Mouse (Mus musculus): Measurements from ENCODE around the gene Zswim1. TPM values are rescaled to one million over a fixed set of nuclear protein-coding genes. Genes with fewer than 3 reads are reported as not detected.
"Not testable (repeated sequence)": the region's sequence is repeated elsewhere in the genome, so short reads cannot be mapped to it uniquely, and the experiment has no call there.

Gene Zswim1
- polyA plus RNA-seq, 1 experiment from 2014 or later: 23.9 TPM

DNA sequence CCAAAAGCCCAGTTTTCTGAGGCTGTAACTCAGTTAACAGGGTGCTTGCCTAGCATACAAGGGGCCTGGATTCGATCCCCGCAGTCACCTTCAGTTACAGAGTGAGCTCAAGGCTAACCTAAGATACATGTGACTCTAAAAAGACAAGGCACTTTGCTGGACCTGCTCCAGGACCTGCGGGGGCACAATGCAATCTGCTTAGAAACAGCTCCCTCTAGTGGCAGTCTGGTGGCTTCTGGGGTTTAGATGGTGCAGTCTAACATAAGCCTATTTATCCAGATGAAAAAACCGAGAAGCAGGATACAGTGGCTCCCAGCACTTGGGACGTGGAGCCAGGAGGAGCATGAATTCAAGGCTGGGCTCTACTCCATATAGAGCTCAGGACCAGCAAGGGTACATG is 28.2 kb upstream of the Zswim1 start:
- WGBS: 36% methylated on average over 5 of the region's 5 CpGs
- peak; percentile 64; the same call in 1 of the 2 replicates for ATAC-seq (ENCODE audit: low FRiP score)

DNA sequence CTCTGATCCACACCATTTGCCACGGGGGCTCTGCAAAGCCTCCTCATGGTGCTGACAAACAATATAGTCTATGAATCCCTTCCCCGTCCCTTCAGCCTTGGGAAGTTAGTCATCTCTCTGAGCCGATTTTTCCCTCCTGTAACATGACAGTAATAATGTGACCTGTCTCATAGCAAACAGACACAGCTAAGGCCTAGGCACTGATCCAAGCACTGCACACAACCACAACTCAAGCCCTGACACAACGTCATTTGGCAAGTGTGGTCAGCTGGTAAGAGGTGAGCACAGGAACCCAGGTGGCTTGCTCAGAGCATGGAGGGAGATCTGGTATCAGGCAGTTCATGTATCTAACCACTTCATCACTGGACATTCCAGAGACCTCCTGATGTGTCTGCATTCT is 26.6 kb upstream of the Zswim1 start:
- H3K4me2 ChIP-seq: no peak overlapping the region
- no peaks in the 10 kb centered on the region for H3K4me1 ChIP-seq (replicated peaks)
- no peak overlapping the region for H3K27ac ChIP-seq
- no peaks in the 10 kb centered on the region for H3K27me3 ChIP-seq
- H3K4me3 ChIP-seq: no peak overlapping the region
- H3K9me3 ChIP-seq: no peaks in the 10 kb centered on the region
- no peak overlapping the region for H3K9ac ChIP-seq
- peaks cover 91% of the 10 kb centered on the region for H3K36me3 ChIP-seq
- 87% methylated on average over 4 of the region's 4 CpGs for WGBS
- no peak for ATAC-seq (ENCODE audit: low FRiP score)

More for the DNA sequence above, 28.2 kb upstream of the Zswim1 start:
- H3K27ac ChIP-seq: no peak overlapping the region
- H3K36me3 ChIP-seq: peaks cover 82% of the 10 kb centered on the region
- no peaks in the 10 kb centered on the region for H3K27me3 ChIP-seq
- H3K9me3 ChIP-seq: no peaks in the 10 kb centered on the region
- H3K4me3 ChIP-seq: no peak overlapping the region
- no peak overlapping the region for H3K4me2 ChIP-seq
- H3K9ac ChIP-seq: no peak overlapping the region
- H3K4me1 ChIP-seq (replicated peaks): no peaks in the 10 kb centered on the region

- not testable (repeated sequence) for ATAC-seq (ENCODE audit: low FRiP score); H3K27me3 ChIP-seq; H3K4me3 ChIP-seq; H3K4me2 ChIP-seq; H3K9me3 ChIP-seq; H3K27ac ChIP-seq; H3K9ac ChIP-seq
- 84% methylated on average over 6 of the region's 6 CpGs for WGBS
- Histone ChIP-seq H3K4me1 (replicated peaks) (peaks cover 16% of the 10 kb centered on the region), H3K36me3 (peaks cover 78% of the 10 kb centered on the region)
Measured at GRCm38 (mm10) chr2:164798554-164798953, 23.9 kb upstream of the Zswim1 start.

DNA sequence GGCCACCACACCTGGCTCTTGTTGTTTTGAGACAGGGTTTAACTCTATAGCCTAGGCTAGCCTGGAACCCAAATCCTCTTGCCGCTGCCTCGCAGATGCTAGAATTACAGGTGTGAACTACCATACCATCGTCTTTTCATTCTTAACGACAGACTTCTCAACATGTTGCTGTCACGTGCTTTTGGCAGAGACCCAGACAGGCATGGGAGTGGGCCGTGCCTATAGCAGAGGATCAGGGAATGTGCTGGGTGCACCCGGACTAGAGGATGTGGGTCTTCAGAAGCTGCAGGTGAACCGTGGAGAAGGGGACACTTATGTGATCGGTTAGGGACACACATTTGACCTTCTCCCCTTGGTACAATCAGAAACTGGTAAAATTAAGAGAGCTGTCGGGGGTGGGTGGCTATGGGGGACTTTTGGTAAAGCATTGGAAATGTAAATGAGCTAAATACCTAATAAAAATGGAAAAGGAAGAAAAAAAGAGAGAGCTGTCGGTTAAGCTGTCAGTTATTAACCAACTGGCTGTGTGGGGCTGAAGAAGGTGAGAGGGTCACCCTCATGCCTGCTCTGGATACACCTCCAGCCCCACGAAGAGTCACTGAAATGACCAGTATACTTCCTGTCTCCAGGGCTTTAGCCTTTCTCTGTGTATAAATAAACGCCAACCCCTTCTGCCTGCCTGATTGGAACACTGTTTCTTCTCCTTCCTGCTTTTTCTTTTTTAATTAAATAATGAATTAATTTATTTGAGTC is 22.1 kb upstream of the Zswim1 start:
- Histone ChIP-seq H3K36me3 (peaks cover 63% of the 10 kb centered on the region), H3K27me3 (no peaks in the 10 kb centered on the region), H3K27ac (no peak overlapping the region), H3K4me2 (no peak overlapping the region), H3K9ac (no peak overlapping the region), H3K9me3 (no peaks in the 10 kb centered on the region), H3K4me3 (no peak overlapping the region), H3K4me1 (replicated peaks) (peaks cover 24% of the 10 kb centered on the region)
- ATAC-seq (ENCODE audit: low FRiP score): no peak
- 90% methylated on average over 13 of the region's 13 CpGs for WGBS

DNA sequence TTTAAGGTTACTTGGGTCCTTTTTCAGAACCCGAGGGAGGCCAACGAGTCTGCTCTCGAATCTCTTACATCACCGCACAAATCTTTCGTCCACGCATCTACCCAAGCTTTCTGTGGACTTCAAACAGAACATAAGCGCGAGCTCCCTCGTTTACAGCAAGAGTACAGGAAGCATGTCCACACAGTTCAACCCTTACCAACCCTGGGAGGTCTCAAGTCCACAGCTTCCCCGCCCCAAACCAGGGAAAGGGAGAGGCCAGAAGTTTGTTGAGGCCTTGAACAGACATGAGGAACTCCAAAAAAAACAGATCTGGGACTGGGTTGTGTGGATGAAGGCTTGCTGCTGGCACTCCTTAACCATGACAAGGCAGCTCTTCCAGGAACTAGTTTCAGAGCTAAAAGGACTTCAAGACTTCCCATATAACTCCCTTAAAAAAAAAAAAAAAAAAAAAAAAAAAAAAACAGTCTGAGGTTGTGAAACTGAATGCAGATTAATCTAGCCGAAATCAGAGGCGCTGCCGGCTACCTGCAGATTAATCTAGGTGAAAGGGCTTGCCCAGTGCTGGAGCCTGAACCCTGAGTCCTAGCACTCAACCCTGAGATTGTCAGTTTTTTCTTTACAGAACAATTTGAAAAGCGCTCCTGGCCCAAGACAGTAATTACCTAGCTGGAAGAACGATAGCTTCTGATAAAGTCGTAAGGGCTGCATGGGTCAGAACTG is 19.1 kb upstream of the Zswim1 start:
- H3K9ac ChIP-seq: peak overlapping the region; percentile 84
- ATAC-seq (ENCODE audit: low FRiP score): no peak
- H3K27ac ChIP-seq: no peak overlapping the region
- H3K4me3 ChIP-seq: peak overlapping the region; percentile 84
- H3K9me3 ChIP-seq: no peaks in the 10 kb centered on the region
- H3K27me3 ChIP-seq: no peaks in the 10 kb centered on the region
- H3K4me2 ChIP-seq: peak overlapping the region; percentile 70
- WGBS: 93% methylated on average over 16 of the region's 16 CpGs
- H3K36me3 ChIP-seq: peaks cover 36% of the 10 kb centered on the region
- peaks cover 49% of the 10 kb centered on the region for H3K4me1 ChIP-seq (replicated peaks)

- H3K27me3 ChIP-seq: no peaks in the 10 kb centered on the region
- H3K4me1 ChIP-seq (replicated peaks): peaks cover 49% of the 10 kb centered on the region
- WGBS: 44% methylated on average over 1 of the region's 1 CpGs
- H3K4me2 ChIP-seq: peak overlapping the region; percentile 70
- H3K9ac ChIP-seq: peak overlapping the region; percentile 84
- peak overlapping the region; percentile 84 for H3K4me3 ChIP-seq
- ATAC-seq (ENCODE audit: low FRiP score): no peak
- no peaks in the 10 kb centered on the region for H3K9me3 ChIP-seq
- H3K36me3 ChIP-seq: peaks cover 37% of the 10 kb centered on the region
- peak overlapping the region; percentile 86 for H3K27ac ChIP-seq
Measured at GRCm38 (mm10) chr2:164803921-164804313, 18.6 kb upstream of the Zswim1 start.

DNA sequence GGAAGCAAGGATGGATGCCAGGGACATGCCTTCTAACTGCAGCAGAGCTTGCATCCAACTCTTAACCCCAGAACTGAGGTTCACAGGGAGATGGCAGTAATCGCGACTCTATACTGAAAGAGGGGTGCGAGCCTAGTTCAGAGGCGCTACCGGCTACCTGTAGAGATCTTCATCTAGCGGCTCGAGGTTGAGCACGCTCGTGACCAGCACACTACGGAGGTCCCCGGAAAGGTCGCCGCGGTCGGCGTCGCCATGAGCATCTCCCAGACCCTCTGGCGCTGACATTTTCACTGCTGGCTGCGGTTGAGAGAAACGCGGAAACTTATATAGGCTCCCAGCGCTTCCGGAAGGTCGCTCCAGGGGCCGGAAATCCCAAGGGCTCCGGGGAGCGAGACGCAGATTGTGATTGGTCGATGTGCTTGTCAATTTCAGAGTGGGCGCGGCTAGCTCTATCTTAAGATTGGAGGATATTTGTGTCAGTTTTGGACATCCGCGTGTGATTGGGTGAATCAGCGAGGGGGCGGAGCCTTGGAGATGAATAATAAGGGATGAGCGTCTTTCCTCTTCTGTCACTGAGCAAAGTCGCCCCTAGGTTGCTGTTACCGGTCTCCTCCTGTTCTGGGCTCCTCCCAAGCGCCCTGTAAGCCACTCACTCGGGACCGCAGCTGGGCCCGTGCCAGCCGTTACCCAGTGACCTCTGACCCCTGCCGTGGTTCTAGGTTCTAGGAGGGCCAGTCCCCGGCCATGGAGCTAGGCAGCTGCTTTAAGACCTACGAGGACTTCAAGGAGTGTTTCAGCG is 17.8 kb upstream of the Zswim1 start, which contains the start of the genes Acot8 and Zswim3:
Gene Acot8 (minus strand): TSS at position 350 of the 799 bp plus-strand sequence.
Gene Zswim3 (plus strand): TSS at position 566 of the 799 bp plus-strand sequence.
- peak; percentile 96 for ATAC-seq (ENCODE audit: low FRiP score)
- peaks cover 37% of the 10 kb centered on the region for H3K36me3 ChIP-seq
- H3K4me2 ChIP-seq: peak within 1 kb of the TSS; percentile 70
- H3K27me3 ChIP-seq: no peaks in the 10 kb centered on the region
- H3K9ac ChIP-seq: peak within 1 kb of the TSS; percentile 85
- peak within 1 kb of the TSS; percentile 93 for H3K27ac ChIP-seq
- H3K9me3 ChIP-seq: no peaks in the 10 kb centered on the region
- H3K4me1 ChIP-seq (replicated peaks): peaks cover 49% of the 10 kb centered on the region
- H3K4me3 ChIP-seq: peak within 1 kb of the TSS; percentile 84
- under 1% methylated on average over 46 of the region's 47 CpGs for WGBS

DNA sequence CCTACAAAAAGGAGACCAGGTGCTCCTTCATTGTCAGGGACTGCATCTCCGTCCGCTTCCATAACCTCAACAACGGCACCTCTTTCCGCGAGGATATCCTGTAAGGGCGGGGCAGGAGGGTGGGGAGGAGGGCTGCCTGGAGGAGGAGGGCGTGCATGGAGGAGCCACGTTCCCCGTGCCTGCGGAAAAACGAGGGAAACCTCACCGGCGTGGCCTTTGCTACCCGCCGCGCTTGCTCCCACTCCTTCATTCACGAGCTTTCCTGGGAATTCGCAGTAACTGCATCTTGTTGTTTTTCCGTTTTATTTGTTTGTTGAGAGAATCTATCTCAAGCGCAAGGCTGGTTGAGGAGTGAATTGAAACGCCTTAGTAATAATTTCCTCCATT is 17.2 kb upstream of the Zswim1 start:
- no peaks in the 10 kb centered on the region for H3K27me3 ChIP-seq
- peaks cover 49% of the 10 kb centered on the region for H3K4me1 ChIP-seq (replicated peaks)
- peak overlapping the region; percentile 93 for H3K27ac ChIP-seq
- no peaks in the 10 kb centered on the region for H3K9me3 ChIP-seq
- H3K4me2 ChIP-seq: peak overlapping the region; percentile 66
- H3K4me3 ChIP-seq: peak overlapping the region; percentile 84
- peak overlapping the region; percentile 85 for H3K9ac ChIP-seq
- ATAC-seq (ENCODE audit: low FRiP score): no peak
- 1% methylated on average over 21 of the region's 21 CpGs for WGBS
- peaks cover 38% of the 10 kb centered on the region for H3K36me3 ChIP-seq

GRCm38 (mm10) chr2:164806614-164807013 is 15.9 kb upstream of the Zswim1 start:
- H3K4me3 ChIP-seq: peak overlapping the region; percentile 84; the same call in 1 of the 2 replicates
- no peak overlapping the region for H3K9ac ChIP-seq
- ATAC-seq (ENCODE audit: low FRiP score): no peak
- H3K27me3 ChIP-seq: no peaks in the 10 kb centered on the region
- H3K4me1 ChIP-seq (replicated peaks): peaks cover 49% of the 10 kb centered on the region
- no peak overlapping the region for H3K27ac ChIP-seq
- no peaks in the 10 kb centered on the region for H3K9me3 ChIP-seq
- WGBS: 86% methylated on average over 7 of the region's 7 CpGs
- peak overlapping the region; percentile 66 for H3K4me2 ChIP-seq
- H3K36me3 ChIP-seq: peaks cover 25% of the 10 kb centered on the region

DNA sequence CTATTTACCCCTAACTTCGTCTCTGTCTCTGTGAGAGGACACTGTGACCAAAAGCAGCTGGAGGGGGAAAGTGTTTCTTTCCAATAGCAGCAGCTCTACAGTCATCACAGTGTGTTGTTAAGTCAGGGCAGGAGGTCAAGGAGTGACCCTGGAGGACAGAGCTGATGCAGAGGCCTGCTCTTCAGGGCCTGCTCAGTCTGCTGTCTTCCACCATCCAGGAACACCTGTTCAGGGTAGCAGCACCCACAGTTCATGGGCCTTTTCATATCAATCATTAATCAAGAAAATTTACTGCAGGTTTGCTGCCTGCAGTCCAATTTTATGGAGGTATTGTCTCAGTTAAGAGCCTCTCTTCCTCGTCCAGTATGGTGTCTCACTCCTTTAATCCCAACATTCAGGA is 8.9 kb upstream of the Zswim1 start:
- 76% methylated on average over 2 of the region's 2 CpGs for WGBS
- no peak overlapping the region for H3K4me2 ChIP-seq
- H3K9ac ChIP-seq: no peak overlapping the region; the same call in 1 of the 2 replicates
- H3K27ac ChIP-seq: no peak overlapping the region
- no peaks in the 10 kb centered on the region for H3K4me1 ChIP-seq (replicated peaks)
- ATAC-seq (ENCODE audit: low FRiP score): no peak
- H3K4me3 ChIP-seq: no peak overlapping the region
- peaks cover 39% of the 10 kb centered on the region for H3K36me3 ChIP-seq
- no peaks in the 10 kb centered on the region for H3K9me3 ChIP-seq
- H3K27me3 ChIP-seq: no peaks in the 10 kb centered on the region

- Histone ChIP-seq H3K4me2 (no peak overlapping the region), H3K27ac (no peak overlapping the region), H3K4me3 (no peak overlapping the region), H3K9ac (no peak overlapping the region), H3K36me3 (peaks cover 32% of the 10 kb centered on the region), H3K27me3 (no peaks in the 10 kb centered on the region), H3K4me1 (replicated peaks) (no peaks in the 10 kb centered on the region), H3K9me3 (no peaks in the 10 kb centered on the region)
- ATAC-seq (ENCODE audit: low FRiP score): no peak
- WGBS: 94% methylated on average over 5 of the region's 5 CpGs
Measured at GRCm38 (mm10) chr2:164815348-164815747, 7.1 kb upstream of the Zswim1 start.

DNA sequence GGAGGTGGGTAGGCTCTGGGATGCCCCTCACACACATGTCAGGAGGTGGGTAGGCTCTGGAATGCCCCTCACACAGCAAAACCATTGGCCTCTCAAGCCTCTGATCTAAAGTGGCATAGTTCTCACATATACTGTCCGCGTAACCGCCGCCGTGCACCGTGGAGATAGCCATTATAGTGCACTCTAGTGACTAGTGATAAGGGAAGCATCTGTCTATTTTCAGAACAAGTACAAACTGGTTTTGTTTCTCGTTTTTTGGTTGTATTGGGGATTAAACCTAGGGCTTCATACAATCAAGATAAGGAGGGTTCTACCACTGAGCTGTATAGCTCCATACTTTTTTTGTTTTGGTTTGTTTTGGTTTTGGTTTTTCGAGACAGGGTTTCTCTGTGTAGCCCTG is 6.7 kb upstream of the Zswim1 start:
- H3K27ac ChIP-seq: no peak overlapping the region
- no peak for ATAC-seq (ENCODE audit: low FRiP score)
- H3K36me3 ChIP-seq: peaks cover 37% of the 10 kb centered on the region
- no peak overlapping the region for H3K4me2 ChIP-seq
- no peaks in the 10 kb centered on the region for H3K27me3 ChIP-seq
- no peak overlapping the region for H3K9ac ChIP-seq
- no peaks in the 10 kb centered on the region for H3K9me3 ChIP-seq
- WGBS: 95% methylated on average over 8 of the region's 8 CpGs
- no peak overlapping the region for H3K4me3 ChIP-seq
- H3K4me1 ChIP-seq (replicated peaks): no peaks in the 10 kb centered on the region
